Mouse (Mus musculus) embryonic fibroblast, embryonic 13.5 days (primary cell): ENCODE data around the gene Hcar1. TPM values are rescaled to one million over a fixed set of nuclear protein-coding genes. Genes with fewer than 3 reads are reported as not detected.

Experiments
- H3K27ac ChIP-seq: 2 replicates; pipeline ENCODE4 v1.5.1; 2012; ENCODE audit warnings: low read length, control low read depth, inconsistent platforms; ENCODE audit not compliant: insufficient read depth
- H3K4me1 ChIP-seq: 2 replicates; pipeline ENCODE4 v1.6.1; 2011; ENCODE audit warnings: low read length; ENCODE audit not compliant: control insufficient read depth, insufficient read depth
- H3K4me3 ChIP-seq: 2 replicates; pipeline ENCODE4 v1.5.1; 2011; ENCODE audit warnings: mild to moderate bottlenecking, control low read depth, low read length; ENCODE audit not compliant: insufficient read depth
- CTCF ChIP-seq: IDR thresholded peaks from 2 replicates; pipeline ENCODE4 v1.5.1; 2011; ENCODE audit warnings: mild to moderate bottlenecking, control low read depth, low read length, moderate library complexity, borderline replicate concordance; ENCODE audit not compliant: insufficient read depth
- POLR2A ChIP-seq: IDR thresholded peaks from 2 replicates; pipeline ENCODE4 v1.6.1; 2011; ENCODE audit warnings: low read depth, mild to moderate bottlenecking, control low read depth, low read length, moderate library complexity
- polyA plus RNA-seq: library from polyadenylated mRNA; stranded (reverse); fragments of >200 nt; gene quantifications from 2 replicates; pipeline ENCODE4 v1.2.4, GENCODE M21; 2011; ENCODE audit warnings: low read depth; ENCODE audit not compliant: missing spikeins, insufficient read length

Hcar1 gene
- polyA plus RNA-seq, 1 experiment: 0.16 TPM

GRCm38 (mm10) chr5:123842221-123842934 is 37.4 kb downstream of the Hcar1 start:
- H3K27ac ChIP-seq: no peak overlapping the region
- TF ChIP-seq CTCF (no peak), POLR2A (no peak)

DNA sequence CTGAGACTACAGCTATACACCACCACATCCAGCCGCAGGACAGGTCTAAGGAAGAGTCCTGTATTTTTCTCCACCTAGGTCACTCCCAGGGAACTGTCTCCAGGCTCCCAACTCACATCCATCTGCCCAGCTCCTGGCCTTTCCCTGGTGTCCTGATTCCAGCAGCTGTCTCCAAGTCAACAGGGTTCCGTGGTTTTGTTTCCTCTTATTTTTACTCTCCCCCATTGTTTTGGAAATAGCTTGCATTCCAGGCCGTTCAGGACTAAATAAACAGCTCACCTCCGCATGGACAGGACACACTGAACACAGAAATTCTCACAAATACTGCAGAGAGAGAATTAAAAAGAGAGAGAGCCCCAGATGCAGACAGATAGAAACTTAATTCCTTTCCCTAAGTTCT is 42.4 kb downstream of the Hcar1 start:
- no peaks in the 10 kb centered on the region for H3K4me1 ChIP-seq
- TF ChIP-seq POLR2A (no peak), CTCF (no peak)
- no peak overlapping the region for H3K4me3 ChIP-seq
- no peak overlapping the region for H3K27ac ChIP-seq

More at GRCm38 (mm10) chr5:123842221-123842934, 37.4 kb downstream of the Hcar1 start:
- H3K4me1 ChIP-seq: no peaks in the 10 kb centered on the region
- H3K4me3 ChIP-seq: no peak overlapping the region

DNA sequence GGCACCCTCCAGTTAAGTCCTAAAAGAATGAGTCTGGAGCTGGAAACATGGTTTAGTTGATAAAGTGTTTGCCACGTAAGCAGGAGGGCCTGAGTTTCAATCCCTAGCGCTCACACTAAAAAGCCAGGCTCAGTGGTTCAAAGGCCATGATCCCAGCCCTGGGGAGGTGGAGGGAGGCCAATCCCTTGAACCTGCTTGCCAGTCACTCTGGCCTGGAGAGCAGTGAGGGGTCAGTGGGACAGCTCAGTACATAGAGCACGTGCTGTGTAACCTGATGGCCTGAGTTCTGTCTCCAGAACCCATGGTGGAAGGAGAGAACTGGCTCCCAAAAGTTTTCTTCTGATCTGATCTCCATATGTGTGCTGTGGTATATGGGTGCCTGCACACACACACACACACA is 45.0 kb downstream of the Hcar1 start:
- TF ChIP-seq POLR2A (no peak), CTCF (no peak)
- Histone ChIP-seq H3K4me3 (no peak overlapping the region), H3K27ac (no peak overlapping the region), H3K4me1 (no peaks in the 10 kb centered on the region)

DNA sequence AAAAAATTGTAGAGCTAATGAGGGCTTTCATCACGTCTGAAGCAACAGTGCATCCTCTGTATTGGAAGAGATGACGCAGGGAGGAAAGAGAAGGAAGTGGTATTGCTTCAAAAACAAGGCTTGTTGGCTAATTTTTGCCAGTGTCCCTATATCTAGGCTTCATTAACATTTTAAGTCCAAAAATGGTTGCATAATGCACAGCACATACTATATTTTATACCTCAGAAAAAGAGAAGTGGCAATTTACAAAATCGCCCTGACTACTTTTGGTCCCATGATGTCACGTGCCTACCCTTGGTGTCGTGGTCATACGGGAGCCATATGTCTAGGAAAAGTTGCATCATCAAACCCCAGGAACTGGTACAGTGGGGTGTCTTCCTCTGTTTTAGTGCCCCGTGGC is 47.5 kb downstream of the Hcar1 start:
- no peak overlapping the region for H3K27ac ChIP-seq

DNA sequence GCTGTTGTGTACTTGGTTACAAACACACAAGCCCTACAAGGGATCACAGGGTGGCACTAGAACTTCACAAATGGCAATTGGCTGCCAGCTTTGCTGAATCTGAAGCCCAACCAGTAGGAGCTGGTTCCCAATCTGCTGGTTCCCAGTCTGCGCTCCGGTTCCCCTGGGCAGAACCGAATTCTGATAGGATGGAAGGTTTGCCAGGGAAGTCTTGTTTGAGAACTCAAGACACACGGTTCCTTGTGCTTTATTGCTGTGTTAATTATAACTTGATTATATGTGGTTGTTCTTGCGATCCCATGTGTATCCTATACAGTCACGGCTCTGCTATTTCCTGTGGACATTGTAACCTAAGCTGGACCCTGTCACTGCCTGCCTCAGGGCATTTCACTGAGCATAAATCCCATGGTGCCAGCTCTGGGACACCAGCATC is 52.1 kb downstream of the Hcar1 start:
- Histone ChIP-seq H3K27ac (peak overlapping the region; percentile 14; the same call in 1 of the 2 replicates), H3K4me3 (no peak overlapping the region), H3K4me1 (no peaks in the 10 kb centered on the region)
- TF ChIP-seq CTCF (no peak), POLR2A (no peak)

More for the DNA sequence above, 47.5 kb downstream of the Hcar1 start:
- no peak overlapping the region for H3K4me3 ChIP-seq
- TF ChIP-seq POLR2A (no peak), CTCF (no peak)
- no peaks in the 10 kb centered on the region for H3K4me1 ChIP-seq

Other genes starting within 250 kb of the Hcar1 start
- 41.3 and 46.0 TPM in 2 replicates for gene Clip1, start 195.4 kb downstream of the Hcar1 start, polyA plus RNA-seq
- gene Zcchc8, start 158.9 kb downstream of the Hcar1 start, polyA plus RNA-seq: 47.8 and 56.3 TPM in 2 replicates
- gene Rsrc2, start 130.6 kb downstream of the Hcar1 start, polyA plus RNA-seq: 105 and 122 TPM in 2 replicates
- gene Kntc1, start 130.3 kb downstream of the Hcar1 start, polyA plus RNA-seq: 24.7 and 42.0 TPM in 2 replicates
- gene Hcar2, start 14.5 kb downstream of the Hcar1 start, polyA plus RNA-seq: not detected in 2 replicates
- 110 and 137 TPM in 2 replicates for gene Denr, start 27.2 kb upstream of the Hcar1 start, polyA plus RNA-seq
- 1.4 and 2.0 TPM in 2 replicates for gene Gm43518, start 47.4 kb upstream of the Hcar1 start, polyA plus RNA-seq
- gene Ccdc62, start 50.7 kb upstream of the Hcar1 start, polyA plus RNA-seq: 3.1 and 8.0 TPM in 2 replicates
- gene Hip1r, start 93.6 kb upstream of the Hcar1 start, polyA plus RNA-seq: 5.9 and 6.2 TPM in 2 replicates
- gene Vps37b, start 152.2 kb upstream of the Hcar1 start, polyA plus RNA-seq: 12.6 and 13.1 TPM in 2 replicates
- 2.6 and 3.8 TPM in 2 replicates for gene Abcb9, start 215.8 kb upstream of the Hcar1 start, polyA plus RNA-seq
- gene Ogfod2, start 232.3 kb upstream of the Hcar1 start, polyA plus RNA-seq: 9.6 and 12.8 TPM in 2 replicates
- 46.4 and 57.0 TPM in 2 replicates for gene Arl6ip4, start 236.1 kb upstream of the Hcar1 start, polyA plus RNA-seq